Mouse (Mus musculus): Measurements from ENCODE around the gene Pinlyp.
A peak's percentile ranks its signal among the peaks of the same experiment; 100 is the strongest.
"Not testable (repeated sequence)": the region's sequence is repeated elsewhere in the genome, so short reads cannot be mapped to it uniquely, and the experiment has no call there.

Pinlyp gene

DNA sequence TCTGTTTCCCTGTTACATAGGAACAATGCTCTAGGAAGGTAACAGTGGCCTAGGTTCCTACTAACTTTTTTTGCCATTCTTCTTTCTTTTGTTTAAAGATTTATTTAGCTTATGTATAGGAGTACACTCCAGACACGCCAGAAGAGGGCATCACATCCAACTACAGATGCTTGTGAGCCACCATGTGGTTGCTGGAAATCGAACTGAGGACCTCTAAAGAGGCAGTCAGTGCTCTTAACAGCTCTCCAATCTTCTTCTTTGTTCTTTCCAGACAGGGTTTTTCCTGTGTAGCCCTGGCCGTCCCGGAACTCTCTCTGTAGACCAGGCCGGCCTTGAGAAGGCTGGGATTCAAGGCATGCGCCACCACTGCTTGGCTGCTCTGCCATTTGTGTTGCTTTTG, 20.9 kb downstream of the Pinlyp start:
- no peak for DNase-seq (ENCODE audit: low spot score in 2 of 2)

GRCm38 (mm10) chr7:24523723-24524122, 22.2 kb downstream of the Pinlyp start:
- no peak for DNase-seq (ENCODE audit: low spot score in 2 of 2)

GRCm38 (mm10) chr7:24522805-24523204, 23.1 kb downstream of the Pinlyp start:
- no peak for DNase-seq (ENCODE audit: low spot score in 2 of 2)

- DNase-seq (ENCODE audit: low spot score in 2 of 2) = not testable (repeated sequence)
Measured at GRCm38 (mm10) chr7:24520054-24520453, 25.9 kb downstream of the Pinlyp start.

DNA sequence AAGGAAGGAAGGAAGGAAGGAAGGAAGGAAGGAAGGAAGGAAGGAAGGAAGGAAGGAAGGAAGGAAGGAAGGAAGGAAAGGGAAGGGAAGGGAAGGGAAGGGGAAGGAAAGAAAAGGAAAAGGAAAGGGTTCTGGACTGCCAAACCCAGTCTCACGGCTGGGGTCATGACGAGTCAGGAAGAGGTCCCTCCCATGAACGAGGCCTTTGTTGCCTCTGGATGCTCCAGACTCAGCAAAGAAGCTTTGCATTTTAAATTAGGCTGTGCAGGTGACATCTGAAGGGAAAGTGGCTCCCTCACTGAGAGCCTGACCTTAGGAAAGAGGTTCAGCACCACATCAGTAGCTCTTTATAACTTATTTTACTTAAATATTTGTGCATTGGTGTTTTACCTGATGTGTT, 26.8 kb downstream of the Pinlyp start:
- no peak for DNase-seq (ENCODE audit: low spot score in 2 of 2)

DNA sequence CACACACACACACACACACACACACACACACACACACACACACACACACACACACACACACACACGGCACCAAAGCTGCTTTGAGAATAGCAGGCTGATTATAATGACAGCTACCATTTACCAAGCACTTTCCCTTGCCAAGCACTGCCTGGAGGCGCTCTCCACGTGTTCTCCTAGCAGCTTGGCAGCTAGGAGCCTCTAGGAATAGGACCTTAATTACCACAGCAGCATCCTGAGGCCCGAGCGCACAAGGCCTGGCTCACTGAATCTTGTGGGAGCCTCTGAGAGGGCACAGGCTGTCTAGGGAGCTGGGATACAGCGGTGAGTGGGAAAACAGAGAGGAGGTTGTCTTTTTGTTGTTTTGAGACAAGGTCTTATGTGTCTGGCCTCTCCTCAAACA, 28.3 kb downstream of the Pinlyp start:
- no peak for DNase-seq (ENCODE audit: low spot score in 2 of 2)

GRCm38 (mm10) chr7:24517077-24517476, 28.8 kb downstream of the Pinlyp start:
- DNase-seq (ENCODE audit: low spot score in 2 of 2) = no peak

- DNase-seq (ENCODE audit: low spot score in 2 of 2) = peak in 1 of 2 experiments; percentile 26
Measured at GRCm38 (mm10) chr7:24516319-24516718, 29.6 kb downstream of the Pinlyp start.

DNA sequence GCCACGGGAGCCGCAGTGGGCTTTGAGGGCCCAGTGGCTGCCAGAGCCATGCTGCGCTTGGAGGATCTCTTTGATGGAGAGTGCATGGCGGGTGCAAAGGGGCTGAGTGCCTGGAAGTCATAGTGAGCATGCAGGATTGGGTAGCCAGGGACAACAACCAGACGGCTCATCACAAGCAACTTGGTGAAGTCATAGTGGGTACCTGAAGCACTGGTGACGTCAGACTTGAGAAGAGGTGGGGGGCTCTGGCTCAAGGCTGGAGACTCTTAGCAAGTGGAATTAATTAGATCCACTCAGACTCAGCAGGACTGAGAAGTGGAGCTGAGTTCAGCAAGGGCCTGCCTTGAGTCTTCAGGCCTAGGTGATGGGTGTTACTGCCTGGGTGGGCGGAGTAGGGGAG, 33.6 kb downstream of the Pinlyp start, which contains the start of gene AC161166.1:
TSS of gene AC161166.1 (minus strand) at position 101 of the 400 bp plus-strand sequence.
- DNase-seq (ENCODE audit: low spot score in 2 of 2) = no peak

GRCm38 (mm10) chr7:24507726-24508114, 38.2 kb downstream of the Pinlyp start:
- DNase-seq (ENCODE audit: low spot score in 2 of 2) = no peak

DNA sequence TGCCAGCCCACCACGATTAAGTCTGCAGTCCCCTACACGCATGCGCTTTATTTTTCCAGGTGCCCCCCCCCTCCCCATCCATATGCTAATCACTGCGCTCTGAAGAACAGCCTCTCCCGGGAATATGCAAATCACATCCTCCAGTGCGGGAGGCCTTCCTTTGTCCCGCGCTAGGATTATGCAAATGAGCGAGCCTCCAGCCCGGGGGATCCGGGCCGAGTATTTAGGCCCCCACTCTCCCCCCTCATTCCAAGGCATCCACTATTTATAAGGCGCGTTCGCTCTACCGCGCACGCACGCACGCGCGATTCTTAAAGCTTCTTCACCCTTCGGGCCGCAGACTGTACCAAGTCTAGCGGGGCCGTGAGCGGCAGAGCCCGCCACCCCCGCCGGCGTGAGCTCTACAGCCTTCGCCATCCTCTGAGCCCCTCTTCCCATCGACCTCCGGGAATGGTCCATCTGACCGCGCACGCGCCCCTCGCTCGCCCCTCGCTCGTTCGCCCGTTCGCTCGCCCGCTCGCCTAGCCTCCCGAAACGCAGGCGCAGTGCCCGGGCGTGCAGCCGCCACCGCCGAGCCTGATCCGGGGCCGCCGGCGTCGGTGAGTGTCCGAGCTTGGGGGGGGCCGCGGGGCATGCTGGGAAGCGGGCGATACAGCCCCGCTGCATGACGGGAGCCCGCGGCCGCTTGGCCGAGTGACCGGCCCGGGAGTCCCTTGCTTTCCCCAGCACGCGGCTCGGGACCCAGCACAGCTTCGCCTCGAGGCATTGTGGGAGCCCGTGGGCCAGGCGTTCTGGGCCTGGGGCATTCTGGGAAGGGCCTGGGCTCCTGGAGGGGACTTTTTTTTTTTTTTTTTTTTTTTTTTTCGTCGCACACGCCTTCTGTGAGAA, 38.8 kb downstream of the Pinlyp start, which contains the start of gene Zfp428:
TSS of gene Zfp428 (plus strand) at position 169 of the 888 bp plus-strand sequence.
- DNase-seq (ENCODE audit: low spot score in 2 of 2) = peak; percentile 37 to 55

- DNase-seq (ENCODE audit: low spot score in 2 of 2) = no peak
Measured at GRCm38 (mm10) chr7:24506476-24506837, 39.5 kb downstream of the Pinlyp start.

DNA sequence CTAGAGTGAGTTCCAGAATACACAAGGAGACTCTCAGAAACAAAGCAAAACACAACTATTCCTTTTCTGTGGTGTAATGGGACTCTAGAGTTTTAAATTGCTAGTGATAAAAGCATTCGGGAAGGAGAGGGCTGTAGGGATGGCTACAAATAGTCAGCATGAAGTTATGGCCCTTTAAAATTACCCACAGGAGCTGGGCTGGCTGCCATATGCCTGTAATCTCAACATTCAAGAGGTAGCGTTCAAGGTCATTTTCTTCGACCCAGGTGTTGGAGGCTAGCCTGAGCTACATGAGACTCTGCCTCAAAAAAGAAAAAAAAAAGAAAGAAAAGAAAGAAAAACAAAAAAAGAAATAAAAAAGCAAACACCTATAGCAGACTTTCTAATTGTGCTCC, 39.9 kb downstream of the Pinlyp start:
- DNase-seq (ENCODE audit: low spot score in 2 of 2) = no peak

GRCm38 (mm10) chr7:24505447-24506064, 40.4 kb downstream of the Pinlyp start:
- DNase-seq (ENCODE audit: low spot score in 2 of 2) = no peak

DNA sequence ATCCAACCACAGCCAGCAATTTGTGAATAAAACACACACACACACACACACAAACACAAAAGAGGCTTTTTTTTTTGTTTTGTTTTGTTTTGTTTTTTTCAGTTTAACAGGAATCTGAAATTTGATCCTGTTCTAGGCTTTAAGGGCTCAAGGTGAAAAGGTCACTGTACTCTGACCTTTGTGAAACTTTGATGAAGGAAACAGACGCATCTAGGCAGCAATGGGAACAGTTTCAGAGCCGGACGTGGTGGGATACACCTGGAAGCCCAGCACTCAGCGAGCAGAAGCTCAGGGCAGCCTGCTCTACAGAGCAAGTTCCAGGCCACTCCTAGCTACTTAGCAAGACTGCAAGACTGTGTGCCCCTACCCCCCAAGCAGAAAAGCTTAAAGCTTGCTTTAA, 41.0 kb downstream of the Pinlyp start:
- DNase-seq (ENCODE audit: low spot score in 2 of 2) = no peak

- no peak for DNase-seq (ENCODE audit: low spot score in 2 of 2)
Measured at GRCm38 (mm10) chr7:24504004-24504403, 41.9 kb downstream of the Pinlyp start.

DNA sequence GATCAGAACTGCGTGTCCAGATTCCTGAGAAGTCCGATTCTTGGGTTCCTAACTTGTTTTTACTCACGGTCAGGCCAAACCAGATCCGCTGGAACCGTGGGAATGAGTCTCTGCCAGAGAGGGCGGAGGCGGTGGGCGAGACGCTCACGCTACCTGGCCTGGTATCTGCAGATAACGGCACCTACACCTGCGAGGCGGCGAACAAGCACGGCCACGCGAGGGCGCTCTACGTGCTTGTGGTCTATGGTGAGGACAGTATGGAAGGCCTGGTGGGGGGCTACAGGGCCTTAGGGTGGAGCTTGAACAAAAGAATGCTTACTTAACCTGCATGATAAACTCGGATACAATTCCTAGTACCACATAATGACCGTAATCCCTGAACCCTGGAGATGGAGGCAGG, 44.4 kb downstream of the Pinlyp start:
- peak; percentile 39 to 58 for DNase-seq (ENCODE audit: low spot score in 2 of 2)

DNA sequence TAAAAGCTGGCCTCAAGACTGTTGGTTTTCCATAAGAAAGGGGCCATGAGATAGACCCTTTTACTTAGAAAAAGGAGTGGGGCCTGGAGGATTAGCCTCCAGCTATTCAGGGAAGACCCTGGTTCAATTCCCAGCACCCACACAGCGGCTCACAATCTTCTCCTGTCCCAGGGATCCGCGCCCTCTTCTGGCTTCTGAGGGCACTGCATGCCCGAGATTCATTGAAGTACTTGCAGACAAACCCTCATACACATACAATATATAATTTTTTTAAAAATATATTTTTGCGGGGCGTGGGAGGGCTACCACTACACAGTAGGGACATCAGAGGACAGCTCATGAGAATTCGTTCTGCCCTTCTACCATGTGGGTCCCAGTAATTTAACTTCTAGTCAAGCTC, 45.0 kb downstream of the Pinlyp start:
- DNase-seq (ENCODE audit: low spot score in 2 of 2) = peak in 1 of 2 experiments; percentile 49

DNA sequence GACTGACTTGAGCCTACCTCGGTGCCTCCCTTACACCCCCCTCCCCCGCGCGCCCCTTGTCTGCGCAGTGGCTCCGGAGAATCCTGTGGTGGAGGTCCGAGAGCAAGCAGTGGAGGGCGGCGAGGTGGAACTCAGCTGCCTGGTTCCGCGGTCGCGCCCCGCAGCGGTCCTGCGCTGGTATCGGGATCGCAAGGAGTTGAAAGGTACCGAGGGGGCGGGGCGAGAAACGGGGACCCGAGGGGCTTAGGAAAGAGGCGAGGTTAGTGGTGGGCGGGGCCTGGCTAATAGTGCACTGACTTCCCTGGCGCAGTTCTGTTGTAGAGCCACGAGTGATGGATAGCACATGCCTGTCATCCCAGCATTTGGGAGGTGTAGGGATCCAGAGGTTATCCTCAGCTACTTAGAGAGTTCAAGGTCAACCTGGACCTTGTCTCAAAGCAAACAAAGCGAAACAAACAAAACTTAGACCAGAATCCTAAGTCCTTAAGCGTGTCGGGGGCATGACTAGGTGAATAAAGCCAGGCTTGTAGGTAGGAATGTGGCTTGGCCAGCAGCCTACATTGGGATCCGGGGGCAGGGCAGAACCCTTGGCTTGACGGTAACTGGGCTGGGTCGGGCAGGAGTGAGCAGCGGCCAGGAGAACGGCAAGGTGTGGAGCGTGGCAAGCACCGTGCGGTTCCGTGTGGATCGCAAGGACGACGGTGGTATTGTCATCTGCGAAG, 45.9 kb downstream of the Pinlyp start:
- DNase-seq (ENCODE audit: low spot score in 2 of 2) = no peak
